Mouse (Mus musculus) spleen, postnatal 4 days (tissue): Measurements from ENCODE around the gene R3hdm4.

Experiments
- DNase-seq, 2 experiments: peaks; one replicate each; pipeline ENCODE4 v3.0.0; 2022; ENCODE audit warnings: low spot score in 2 of 2

R3hdm4 gene

DNA sequence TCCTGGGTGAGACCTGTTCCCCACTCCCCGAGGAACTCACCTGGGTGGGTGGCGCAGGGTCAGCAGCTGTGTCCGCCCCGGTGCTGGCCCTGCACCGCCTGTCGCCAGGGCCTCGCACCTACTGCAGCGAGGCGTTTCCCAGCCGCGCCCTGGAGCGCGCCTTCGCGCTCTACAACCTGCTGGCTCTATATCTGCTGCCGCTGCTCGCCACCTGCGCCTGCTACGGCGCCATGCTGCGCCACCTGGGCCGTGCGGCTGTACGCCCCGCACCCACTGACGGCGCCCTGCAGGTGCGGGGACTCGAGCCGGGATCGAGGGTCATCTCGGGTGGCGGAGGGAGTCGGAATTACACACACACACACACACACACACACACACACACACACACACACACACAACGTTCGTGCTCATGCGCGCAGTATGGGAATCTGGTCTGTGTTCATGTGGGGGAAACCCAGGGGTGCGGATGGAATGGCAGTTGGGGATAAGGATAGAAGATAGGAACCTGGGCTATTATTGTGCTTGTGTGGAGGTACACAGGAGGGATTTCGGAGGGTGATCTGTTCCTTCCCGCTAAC, at the start of gene R3hdm4:
Gene R3hdm4, minus strand, starts transcription at position 251 of the 578 bp plus-strand sequence.
- DNase-seq = no peak

DNA sequence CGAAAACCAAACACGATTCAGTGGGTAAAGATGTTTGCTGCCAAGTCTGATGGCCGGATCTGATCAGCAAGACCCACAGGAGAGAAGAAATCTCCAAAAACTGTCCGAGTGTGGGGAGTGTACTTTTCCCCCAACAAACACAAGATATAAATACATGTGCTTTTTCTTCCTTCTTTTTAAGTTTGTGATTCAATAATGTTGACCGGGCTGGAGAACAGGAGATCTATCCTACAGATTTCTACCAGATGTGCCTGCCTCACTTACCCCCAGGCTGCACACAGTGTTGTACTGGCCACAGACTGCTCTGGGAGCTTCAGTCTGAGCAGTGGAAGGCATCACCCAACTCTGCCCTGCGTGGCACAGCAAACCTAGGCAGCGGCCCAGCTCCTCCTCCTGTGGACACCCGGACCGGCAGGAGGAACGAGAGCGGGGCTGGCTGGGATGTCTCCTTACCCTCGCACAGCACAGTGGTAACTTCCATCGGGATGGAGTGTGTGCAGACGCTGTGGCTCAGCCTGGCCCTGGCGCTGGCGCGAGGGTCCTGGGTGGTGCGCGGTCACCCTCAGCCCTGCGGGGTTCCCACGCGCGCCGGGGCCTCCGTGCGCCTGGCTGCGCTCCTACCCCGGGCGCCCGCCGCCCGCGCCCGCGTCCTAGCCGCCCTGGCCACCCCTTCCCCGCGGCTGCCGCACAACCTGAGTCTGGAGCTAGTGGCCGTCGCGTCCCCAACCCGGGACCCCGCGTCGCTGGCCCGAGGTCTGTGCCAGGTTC, 49.6 kb upstream of the R3hdm4 start, which contains the start of gene Grin3b:
Gene Grin3b, plus strand, starts transcription at position 301 of the 768 bp plus-strand sequence.
- DNase-seq = no peak

DNA sequence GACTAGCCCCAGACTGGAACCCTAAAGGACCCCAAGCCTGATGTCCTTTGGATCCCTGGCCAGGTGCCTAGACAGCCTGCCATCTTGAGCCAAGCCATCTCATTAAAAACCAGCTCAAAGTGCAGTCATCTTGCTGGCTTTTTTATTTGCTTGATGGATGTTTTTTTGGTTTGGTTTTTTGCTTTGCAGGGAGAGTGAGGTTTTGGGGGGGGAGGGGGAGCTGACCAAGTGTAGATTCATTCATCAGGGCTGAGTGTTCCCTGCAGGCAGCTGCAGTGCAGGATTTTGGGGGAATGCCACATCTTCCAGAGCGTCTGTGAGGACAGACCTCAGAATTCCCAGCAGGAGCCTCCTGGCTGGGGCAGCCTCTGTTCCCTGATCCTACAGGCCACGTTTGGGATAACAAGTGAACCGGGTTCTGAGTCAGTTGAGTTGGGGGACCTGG, 48.1 kb upstream of the R3hdm4 start:
- no peak for DNase-seq

DNA sequence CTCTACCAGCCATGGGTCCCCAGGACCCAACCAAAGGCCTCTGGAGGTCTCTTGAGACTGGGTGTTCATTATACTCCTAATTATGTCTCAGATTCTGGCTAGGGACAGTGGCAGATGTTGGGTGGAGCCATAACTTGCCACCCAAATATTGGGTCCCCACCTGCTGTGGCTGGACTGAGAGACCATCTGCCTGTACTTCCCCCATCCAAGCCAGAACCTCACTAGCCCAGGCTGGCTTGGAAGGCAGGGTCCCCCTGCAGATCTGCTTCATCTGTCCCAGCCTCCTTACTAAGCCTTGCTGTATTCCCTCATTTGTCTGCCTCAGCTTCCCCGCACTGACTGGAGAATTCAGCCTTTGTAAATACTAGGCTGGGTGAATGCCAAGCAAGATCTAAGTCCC, 47.2 kb upstream of the R3hdm4 start:
- no peak for DNase-seq

DNA sequence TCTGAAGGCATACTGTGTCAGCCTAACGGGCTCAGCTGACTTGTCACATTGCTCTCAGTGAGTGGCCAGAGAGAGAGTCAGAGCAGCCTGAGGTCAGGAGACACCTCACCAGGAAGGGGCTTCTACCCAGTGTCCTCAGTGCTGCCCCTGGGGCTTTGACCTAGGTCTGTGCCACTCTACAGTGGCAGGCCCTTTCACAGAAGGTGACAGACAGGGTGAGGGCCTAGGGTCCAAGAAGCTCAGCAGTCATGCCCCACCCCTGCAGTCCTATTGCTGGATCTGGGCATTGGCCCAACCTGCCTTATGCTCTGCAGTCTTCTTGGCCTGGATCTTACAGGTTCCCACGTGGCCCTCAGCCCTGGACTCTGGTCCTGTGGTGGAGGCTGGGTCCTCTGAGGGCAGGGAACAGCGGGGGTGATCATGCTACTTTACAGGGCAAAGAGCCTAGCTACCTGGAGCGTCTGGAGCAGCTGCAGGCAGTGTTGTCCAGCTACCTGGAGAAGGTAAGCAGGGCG, 45.9 kb upstream of the R3hdm4 start:
- no peak for DNase-seq

DNA sequence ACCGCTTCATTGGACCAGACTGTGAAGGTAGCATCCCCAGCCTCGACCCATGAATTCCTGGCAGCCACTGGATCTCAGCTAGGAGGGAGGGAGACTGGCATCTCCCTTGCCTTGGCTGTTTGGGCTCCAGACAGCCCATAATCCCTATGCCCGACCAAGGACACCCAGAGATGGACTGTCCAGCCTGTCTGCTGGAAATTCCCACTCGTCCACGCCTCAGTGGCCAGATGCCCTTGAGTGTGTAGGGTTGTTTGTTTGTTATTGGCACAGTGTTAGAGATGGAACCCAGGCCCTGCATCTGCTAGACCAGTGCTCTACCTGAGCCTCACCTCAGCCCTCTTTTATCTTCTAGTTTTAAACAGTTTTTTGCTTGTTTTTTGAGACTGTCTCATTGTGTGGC, 44.3 kb upstream of the R3hdm4 start:
- DNase-seq = no peak

DNA sequence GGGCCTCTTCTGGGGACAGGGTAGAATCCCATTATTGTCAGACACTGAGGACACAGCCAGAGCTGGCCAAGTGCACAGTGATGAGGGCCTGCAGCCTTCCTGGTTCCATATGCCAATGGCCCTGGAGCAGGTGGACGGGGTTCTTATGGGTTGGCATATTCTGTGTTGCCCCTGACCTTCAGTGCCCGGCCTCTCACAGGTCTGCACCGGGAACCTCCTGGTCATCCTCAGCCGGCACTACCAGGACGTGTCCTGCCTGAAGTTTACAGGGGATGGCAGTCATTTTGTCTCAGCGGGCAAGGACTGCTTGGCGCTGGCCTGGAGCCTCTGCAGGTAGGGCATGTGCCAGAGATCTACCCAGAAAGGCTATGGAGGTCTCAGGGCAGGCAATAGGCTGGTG, 43.7 kb upstream of the R3hdm4 start:
- DNase-seq = no peak

DNA sequence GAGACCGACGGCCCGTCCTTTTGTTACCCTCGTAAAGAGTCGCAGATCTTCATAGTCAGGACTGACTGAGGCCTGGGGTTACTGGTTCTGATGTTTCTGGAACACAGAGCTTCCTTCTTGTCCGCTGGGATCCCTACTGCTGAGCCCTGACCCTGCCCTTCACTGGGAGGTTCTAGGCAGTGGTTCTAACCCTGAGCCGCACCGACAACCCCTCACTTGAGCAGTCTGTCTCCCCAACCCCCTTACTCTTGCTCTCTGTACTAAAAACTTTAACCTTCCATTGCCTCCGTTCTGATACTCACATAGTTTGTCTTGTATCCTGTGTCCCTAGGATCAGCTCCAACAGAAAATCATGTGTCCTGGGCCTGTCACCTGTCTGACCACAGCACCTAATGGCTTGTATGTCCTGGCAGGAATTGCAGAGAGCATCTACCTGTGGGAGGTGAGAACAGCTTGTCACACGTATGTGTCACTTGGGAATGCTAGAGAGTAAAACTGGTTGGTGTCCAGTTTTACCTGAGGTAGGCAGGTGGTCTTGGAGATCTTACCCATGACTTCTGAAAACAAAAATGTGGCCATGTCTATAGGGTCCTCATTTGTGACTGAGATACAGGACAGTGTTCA, 39.8 kb upstream of the R3hdm4 start:
- DNase-seq = no peak

DNA sequence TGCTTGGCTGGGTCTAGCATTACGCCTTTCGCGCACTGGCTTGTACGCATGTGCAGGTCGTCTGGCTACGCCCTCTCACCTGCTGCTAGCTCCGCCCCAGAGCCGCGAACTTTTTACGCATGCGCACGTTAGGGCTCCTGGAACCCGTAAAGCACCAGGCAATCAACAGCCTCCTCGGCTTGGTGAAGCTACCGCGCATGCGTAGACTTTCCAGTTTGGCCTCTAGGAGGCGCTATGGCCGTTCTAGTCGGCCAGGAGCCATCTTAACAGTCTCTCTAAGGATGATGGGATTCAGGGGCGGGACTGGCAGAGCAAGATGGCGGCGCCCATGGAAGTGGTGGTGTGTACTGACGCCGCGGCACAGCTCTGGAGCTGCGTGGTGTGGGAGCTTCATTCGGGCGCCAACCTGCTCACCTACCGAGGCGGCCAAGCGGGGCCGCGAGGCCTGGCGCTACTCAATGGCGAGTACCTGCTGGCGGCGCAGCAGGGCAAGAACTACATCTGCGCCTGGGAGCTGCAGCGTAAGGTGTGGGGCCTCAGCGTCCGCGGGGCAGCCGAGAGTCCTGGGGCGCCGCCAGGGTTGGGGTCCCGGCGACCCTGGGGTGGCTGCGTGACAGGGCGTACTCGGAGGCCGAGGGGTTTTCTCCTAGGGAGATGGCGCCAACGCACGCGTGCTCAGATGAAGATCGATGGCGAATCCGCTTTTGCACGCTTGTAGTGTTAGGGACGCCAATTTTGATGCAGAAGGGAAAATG, 39.0 kb upstream of the R3hdm4 start, which contains the start of gene Wdr18:
Gene Wdr18, plus strand, starts transcription at position 306 of the 755 bp plus-strand sequence.
- peak; percentile 100 for DNase-seq

DNA sequence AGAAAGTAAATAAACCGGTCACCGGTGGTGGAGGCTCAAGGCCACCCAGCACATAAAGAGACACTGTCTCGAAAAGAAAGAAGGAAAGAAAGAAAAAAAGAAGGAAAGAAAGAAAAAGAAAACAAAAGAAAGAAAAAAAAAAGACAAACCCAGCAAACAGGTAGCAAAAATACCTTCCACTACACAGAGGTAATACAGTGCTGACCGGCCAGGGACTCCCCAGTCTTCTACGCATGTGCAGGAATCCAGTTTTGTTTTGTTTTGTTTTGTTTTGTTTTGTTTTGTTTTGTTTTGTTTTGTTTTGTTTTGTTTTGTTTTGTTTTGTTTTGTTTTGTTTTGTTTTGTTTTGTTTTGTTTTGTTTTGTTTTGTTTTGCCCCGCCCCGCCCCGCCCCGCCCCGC, 38.4 kb upstream of the R3hdm4 start:
- DNase-seq = peak in 1 of 2 experiments; percentile 51

DNA sequence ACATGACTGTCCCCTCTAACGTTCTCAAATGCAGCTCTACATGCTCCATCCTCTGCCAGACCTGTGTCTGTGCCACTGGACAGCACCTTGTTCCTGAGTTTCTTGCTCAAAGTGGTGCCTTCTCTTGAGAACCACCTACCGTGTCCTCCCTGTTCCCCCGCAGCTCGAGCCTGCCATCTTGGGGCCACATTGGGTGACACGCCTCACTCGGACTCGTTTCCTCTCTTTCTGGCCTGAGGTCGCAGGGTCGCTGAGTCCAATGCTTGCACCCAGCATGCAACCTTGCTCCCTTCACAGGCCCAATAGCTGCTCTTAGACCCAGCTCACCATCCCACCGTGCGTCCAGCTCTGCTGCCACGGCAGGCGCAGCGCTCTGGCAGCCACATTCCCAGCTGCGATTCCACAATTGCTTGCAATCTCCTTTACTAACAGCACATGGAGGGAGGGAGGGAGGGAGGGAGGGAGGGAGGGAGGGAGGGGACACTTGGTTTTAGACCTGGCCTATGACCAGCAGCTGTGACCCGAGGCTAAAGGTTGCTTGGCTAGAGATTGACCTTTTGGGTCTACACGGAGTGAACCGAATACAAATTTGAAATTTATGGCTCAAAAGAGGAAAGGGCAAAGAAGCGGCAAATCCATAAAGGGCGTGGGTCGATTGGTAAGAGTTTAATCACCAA, 37.3 kb upstream of the R3hdm4 start:
- DNase-seq = peak; percentile 86 to 94

DNA sequence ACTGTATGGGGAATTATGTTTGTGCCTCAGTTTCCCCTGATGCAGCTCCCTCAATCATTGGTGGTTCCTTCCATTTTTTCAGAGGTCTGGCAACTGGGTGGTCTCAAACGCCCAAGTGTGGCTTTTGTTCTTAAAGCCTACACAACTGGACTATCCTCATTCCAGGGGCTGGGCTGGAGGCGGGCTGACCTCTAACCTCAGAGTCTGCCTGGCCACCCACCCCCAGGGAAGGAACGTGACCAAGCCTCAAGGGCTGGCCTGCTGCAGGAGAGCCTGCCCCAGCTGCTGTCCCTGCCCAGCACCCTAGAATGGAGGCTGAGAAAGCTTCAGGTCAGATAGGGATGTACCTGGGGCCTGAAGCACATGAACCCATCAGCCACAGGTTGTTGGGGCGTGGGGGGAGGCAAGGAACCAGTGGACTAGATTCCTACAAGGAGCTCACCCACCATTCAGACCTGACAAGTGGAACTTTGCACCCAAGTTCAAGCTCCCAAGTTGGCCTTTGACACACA, 35.7 kb upstream of the R3hdm4 start:
- DNase-seq = no peak

DNA sequence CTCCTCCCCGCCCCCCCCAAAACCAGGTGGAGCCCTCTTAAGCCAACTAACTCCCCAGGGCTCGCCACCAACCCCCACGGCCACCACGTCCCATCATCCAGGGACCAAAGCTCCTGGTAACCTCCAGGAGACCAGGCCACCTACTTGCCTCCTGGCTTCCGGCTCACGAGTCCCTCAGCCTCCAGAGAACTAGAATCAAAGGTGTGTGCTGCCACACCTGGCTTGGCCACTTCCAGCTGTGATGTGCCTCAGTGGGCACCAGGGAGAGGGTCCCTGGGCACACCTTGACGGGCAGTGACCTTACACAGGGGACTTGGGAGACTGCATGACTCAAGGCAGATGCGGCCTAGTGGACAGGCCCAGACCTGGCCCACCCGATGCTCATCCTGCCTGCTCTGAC, 34.7 kb upstream of the R3hdm4 start:
- no peak for DNase-seq

DNA sequence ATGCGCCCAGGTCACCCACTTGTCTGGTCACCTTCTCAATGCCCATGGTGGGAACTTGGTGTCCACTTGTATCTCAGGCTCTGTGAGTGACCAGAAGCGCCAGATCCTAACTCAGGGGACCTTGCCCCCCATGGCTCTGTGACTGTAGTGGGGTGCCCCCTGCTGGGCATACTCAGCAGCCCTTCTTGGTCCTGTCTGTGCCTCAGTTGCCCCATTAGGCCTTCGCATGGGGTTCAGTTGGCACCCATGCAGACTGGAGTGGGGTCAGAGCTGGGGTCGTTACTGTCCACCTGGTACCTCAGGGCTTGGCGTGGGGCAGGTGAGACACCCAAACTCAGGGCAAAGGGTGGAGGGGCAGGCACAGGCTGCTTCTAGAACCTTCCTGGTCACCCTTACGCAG, 32.9 kb upstream of the R3hdm4 start:
- no peak for DNase-seq

DNA sequence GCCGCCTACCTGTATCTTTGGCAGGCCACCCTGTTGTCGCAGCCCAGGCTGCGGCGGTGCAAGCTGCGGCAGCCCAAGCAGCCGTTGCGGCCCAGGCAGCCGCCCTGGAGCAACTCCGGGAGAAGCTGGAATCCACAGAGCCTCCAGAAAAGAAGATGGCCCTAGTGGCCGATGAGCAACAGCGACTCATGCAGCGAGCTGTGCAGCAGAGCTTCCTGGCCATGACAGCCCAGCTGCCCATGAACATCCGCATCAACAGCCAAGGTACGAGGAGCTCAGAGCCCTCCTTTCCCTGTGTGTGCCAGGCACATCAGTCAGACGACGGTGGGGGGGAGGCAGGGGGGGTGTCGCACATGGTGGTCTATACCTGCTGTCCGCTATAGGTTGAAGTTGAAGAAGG, 29.7 kb upstream of the R3hdm4 start:
- DNase-seq = no peak

DNA sequence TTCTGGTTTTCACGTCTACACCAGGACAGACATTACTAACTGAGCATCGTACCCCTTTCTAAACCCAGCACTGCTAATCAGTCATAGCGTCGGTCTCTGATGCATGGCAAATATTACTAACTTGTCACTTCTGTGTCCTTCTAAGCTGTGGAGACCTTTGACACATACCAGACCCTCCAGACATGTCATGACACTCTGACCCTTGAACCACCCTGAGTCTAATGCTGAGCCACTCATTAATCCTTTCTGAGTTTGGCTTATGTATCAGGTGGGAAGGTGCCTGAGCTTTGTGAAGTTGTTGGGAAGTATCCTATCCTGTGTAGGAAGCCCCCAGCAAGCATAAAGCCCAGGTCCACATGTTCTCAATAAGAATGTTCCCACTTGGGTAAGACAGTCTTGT, 28.9 kb upstream of the R3hdm4 start:
- DNase-seq = no peak

DNA sequence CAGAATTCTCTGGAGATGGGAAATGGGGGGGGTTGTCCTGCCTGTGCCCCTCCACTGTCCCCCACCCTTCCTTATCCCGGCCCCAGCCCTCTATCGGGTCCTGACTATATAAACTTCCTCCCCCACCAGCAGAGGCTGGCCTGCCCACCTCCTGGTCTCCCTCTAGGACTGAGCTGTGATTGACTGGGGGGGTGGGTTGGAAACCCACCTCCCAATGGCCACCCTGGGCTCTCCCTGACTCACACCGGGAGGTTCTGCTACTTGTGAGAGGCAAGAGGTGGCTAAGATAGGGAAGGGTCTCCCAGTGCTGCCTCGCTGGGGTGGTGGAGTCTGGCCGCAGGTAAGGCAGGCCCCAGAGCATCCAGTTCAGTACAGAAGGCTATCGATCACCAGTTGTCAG, 26.5 kb upstream of the R3hdm4 start:
- DNase-seq = no peak

DNA sequence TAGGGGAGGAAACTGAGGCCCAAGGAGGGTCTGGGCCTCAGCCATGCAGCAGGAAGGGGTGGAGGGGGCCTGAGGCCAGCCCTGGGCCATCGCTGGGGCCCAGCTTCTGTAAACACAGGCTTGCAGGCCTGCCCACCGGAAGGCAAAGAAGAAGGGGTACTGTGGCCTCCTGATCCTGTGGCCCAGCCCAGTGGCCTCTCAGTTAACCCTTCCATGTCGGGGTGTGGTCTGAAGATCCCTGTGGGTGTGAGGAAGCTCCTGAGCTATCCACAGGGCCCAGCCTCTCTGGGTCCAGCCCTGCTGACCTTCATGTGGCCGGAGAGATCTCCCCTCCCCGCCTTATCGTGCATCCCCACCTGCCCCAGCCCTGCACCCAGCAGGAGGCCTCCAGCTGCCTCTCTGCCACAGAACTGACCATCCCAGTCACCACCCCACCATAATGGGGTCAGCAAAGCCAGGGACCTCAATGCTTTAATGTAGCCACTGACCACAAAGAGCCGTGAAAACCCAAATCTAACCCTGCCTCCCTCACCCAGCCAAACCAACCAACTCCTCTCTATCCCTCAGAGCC, 25.8 kb upstream of the R3hdm4 start:
- DNase-seq = peak in 1 of 2 experiments; percentile 73

DNA sequence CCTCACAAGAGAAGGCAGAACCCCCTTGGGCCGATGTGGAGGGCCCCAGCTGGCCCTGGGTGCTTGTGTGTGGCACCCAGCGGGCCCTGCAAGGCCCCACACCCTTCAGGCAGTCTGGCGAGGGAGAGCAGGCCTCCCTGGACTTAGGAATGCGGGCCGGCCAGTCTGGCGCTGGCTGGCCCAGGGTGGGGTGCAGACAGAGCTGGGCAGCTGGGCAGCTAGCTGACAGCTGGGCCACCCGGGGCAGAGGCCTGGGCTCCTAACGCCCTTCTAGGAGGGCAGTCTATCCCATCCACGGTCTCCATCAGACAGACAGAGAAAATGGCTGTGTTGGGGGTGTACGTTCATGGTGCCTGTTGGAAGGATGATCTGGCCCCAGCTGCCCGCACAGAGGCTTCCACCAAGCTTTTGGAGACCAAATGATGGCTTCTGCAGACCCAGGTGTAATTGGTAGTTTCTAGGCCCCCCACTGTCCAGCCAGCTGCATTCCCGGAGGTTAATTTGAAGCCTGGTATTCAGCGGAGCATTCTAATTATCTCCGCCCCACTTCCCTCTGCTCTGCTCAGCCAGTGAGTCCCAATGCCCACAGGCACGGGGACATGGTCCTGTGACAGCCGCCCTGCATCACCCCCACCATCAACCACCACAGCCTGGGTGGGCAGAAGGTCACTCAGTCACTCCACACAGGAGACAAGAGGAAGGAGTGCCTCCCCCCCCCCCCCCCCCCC, 24.7 kb upstream of the R3hdm4 start:
- no peak for DNase-seq

DNA sequence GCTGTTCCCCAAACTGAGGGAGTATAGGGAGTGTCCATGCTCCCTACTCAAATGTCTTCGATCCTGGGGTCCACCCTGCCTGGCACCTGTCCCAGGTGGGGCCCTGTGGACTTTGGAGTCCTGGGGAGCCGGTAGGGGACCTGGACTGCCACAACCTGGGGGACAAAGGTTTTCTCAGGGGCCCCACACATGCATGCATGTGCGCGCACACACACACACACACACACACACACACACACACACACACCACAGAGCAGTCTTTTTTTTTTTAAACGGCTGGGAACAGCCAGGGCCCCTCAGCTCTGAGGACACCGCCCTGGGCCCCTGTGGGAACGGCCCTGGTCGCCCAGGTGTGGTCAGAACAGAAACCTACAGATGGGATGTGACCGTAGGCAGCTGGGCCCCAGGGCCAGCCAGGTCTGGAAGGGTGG, 22.5 kb upstream of the R3hdm4 start:
- no peak for DNase-seq
